Mouse (Mus musculus) hindbrain, embryonic 16.5 days (tissue): ENCODE measurements at regions not wholly inside any gene's neighbourhood (a gene's known extent, or its start where the extent isn't known, plus 50 kb on each side); places are given as distances from the start of the nearest gene placed in this dataset.
A peak's percentile ranks its signal among the peaks of the same experiment; 100 is the strongest.

ENCODE experiments used
- ATAC-seq: fragments of 200-750 bp; cut with Nextera tagmentation; 2 replicates; pipeline ENCODE4 v1.8.0; 2017; ENCODE audit warnings: moderate TSS enrichment, moderate library complexity
- H3K27ac ChIP-seq: fragments of 300-500 bp; sonication (generic); 2 replicates; pipeline ENCODE4 v1.5.1; 2014; ENCODE audit warnings: low read depth, mild to moderate bottlenecking, control low read depth, low read length, moderate library complexity
- H3K27me3 ChIP-seq: fragments of 300-500 bp; sonication (generic); replicated peaks from 2 replicates; pipeline ENCODE4 v1.6.1; 2014; ENCODE audit warnings: low read length; ENCODE audit not compliant: control insufficient read depth, insufficient read depth
- H3K36me3 ChIP-seq: fragments of 300-500 bp; sonication (generic); 2 replicates; pipeline ENCODE4 v1.6.1; 2014; ENCODE audit warnings: mild to moderate bottlenecking, low read length, moderate library complexity, mixed read lengths; ENCODE audit not compliant: control insufficient read depth, insufficient read depth
- H3K4me1 ChIP-seq: fragments of 300-500 bp; sonication (generic); 2 replicates; pipeline ENCODE4 v1.6.1; 2014; ENCODE audit warnings: low read depth, low read length; ENCODE audit not compliant: control insufficient read depth, insufficient read depth
- H3K4me2 ChIP-seq: fragments of 300-500 bp; sonication (generic); 2 replicates; pipeline ENCODE4 v1.6.1; 2014; ENCODE audit warnings: mild to moderate bottlenecking, low read length, control low read depth, moderate library complexity
- H3K4me3 ChIP-seq: fragments of 300-500 bp; sonication (generic); 2 replicates; pipeline ENCODE4 v1.5.1; 2014; ENCODE audit warnings: mild to moderate bottlenecking, low read length, control low read depth, moderate library complexity
- H3K9ac ChIP-seq: fragments of 300-500 bp; sonication (generic); 2 replicates; pipeline ENCODE4 v1.6.1; 2014; ENCODE audit warnings: low read depth, mild to moderate bottlenecking, control low read depth, low read length, moderate library complexity
- H3K9me3 ChIP-seq: fragments of 300-500 bp; sonication (generic); 2 replicates; pipeline ENCODE4 v1.6.1; 2014; ENCODE audit warnings: mild to moderate bottlenecking, low read length, moderate library complexity; ENCODE audit not compliant: control insufficient read depth
- WGBS: fragments of 180-500 bp; shearing (Covaris S2); extraction: QIAGEN DNeasy Blood & Tissue Kit; methylation state at CpG from one replicate; pipeline ENCODE4 v1.1.7; 2014; 5-methylcytosine and 5-hydroxymethylcytosine counted together

- Histone ChIP-seq H3K27me3 (no peaks in the 10 kb centered on the region), H3K4me3 (no peak overlapping the region), H3K4me1 (no peaks in the 10 kb centered on the region), H3K9ac (no peak overlapping the region), H3K27ac (no peak overlapping the region), H3K9me3 (no peaks in the 10 kb centered on the region), H3K36me3 (no peaks in the 10 kb centered on the region), H3K4me2 (peak overlapping the region; percentile 7; the same call in 1 of the 2 replicates)
- ATAC-seq: peak; percentile 71
- 67% methylated on average over 17 of the region's 17 CpGs for WGBS
Measured at GRCm38 (mm10) chr15:97188545-97188944, 58.4 kb upstream of the Pced1b start.

- no peak overlapping the region for H3K4me2 ChIP-seq
- no peak overlapping the region for H3K27ac ChIP-seq
- H3K27me3 ChIP-seq: no peaks in the 10 kb centered on the region
- no peaks in the 10 kb centered on the region for H3K4me1 ChIP-seq
- no peak overlapping the region for H3K4me3 ChIP-seq
- no peak overlapping the region for H3K9ac ChIP-seq
- no peaks in the 10 kb centered on the region for H3K36me3 ChIP-seq
- WGBS: 36% methylated on average over 3 of the region's 3 CpGs
- no peak for ATAC-seq
- H3K9me3 ChIP-seq: no peaks in the 10 kb centered on the region
Measured at GRCm38 (mm10) chr15:97187831-97188230, 59.1 kb upstream of the Pced1b start.

GRCm38 (mm10) chr15:97186034-97186433 lies 60.9 kb upstream of the Pced1b start:
- WGBS: 69% methylated on average over 8 of the region's 8 CpGs
- H3K4me1 ChIP-seq: peaks cover 4% of the 10 kb centered on the region
- no peak overlapping the region for H3K4me3 ChIP-seq
- no peak for ATAC-seq
- H3K9me3 ChIP-seq: no peaks in the 10 kb centered on the region
- no peak overlapping the region for H3K4me2 ChIP-seq
- no peak overlapping the region for H3K27ac ChIP-seq
- no peak overlapping the region for H3K9ac ChIP-seq
- no peaks in the 10 kb centered on the region for H3K27me3 ChIP-seq
- H3K36me3 ChIP-seq: no peaks in the 10 kb centered on the region

GRCm38 (mm10) chr15:97182617-97183038 lies 64.3 kb upstream of the Pced1b start:
- Histone ChIP-seq H3K4me2 (no peak overlapping the region), H3K4me1 (peaks cover 9% of the 10 kb centered on the region), H3K27me3 (no peaks in the 10 kb centered on the region), H3K9me3 (no peaks in the 10 kb centered on the region), H3K9ac (no peak overlapping the region), H3K27ac (no peak overlapping the region), H3K36me3 (no peaks in the 10 kb centered on the region), H3K4me3 (no peak overlapping the region)
- ATAC-seq: peak; percentile 81
- 31% methylated on average over 9 of the region's 9 CpGs for WGBS

- no peak overlapping the region for H3K9ac ChIP-seq
- H3K9me3 ChIP-seq: no peaks in the 10 kb centered on the region
- no peaks in the 10 kb centered on the region for H3K36me3 ChIP-seq
- H3K27ac ChIP-seq: peak overlapping the region; percentile 60
- peak; percentile 83 for ATAC-seq
- H3K4me2 ChIP-seq: no peak overlapping the region
- peaks cover 9% of the 10 kb centered on the region for H3K4me1 ChIP-seq
- WGBS: 33% methylated on average over 9 of the region's 9 CpGs
- H3K4me3 ChIP-seq: no peak overlapping the region
- no peaks in the 10 kb centered on the region for H3K27me3 ChIP-seq
Measured at GRCm38 (mm10) chr15:97180970-97181669, 65.8 kb upstream of the Pced1b start.

- no peak for ATAC-seq
- WGBS: 29% methylated on average over 3 of the region's 3 CpGs
- no peaks in the 10 kb centered on the region for H3K9me3 ChIP-seq
- H3K4me2 ChIP-seq: no peak overlapping the region
- H3K4me3 ChIP-seq: no peak overlapping the region
- no peaks in the 10 kb centered on the region for H3K27me3 ChIP-seq
- H3K9ac ChIP-seq: no peak overlapping the region
- peak overlapping the region; percentile 49 for H3K27ac ChIP-seq
- H3K4me1 ChIP-seq: peaks cover 11% of the 10 kb centered on the region
- H3K36me3 ChIP-seq: no peaks in the 10 kb centered on the region
Measured at GRCm38 (mm10) chr15:97178286-97178685, 68.6 kb upstream of the Pced1b start.

GRCm38 (mm10) chr15:97177806-97178205 lies 69.1 kb upstream of the Pced1b start:
- WGBS: 58% methylated on average over 4 of the region's 4 CpGs
- Histone ChIP-seq H3K4me1 (peaks cover 11% of the 10 kb centered on the region), H3K4me2 (no peak overlapping the region), H3K4me3 (no peak overlapping the region), H3K9me3 (no peaks in the 10 kb centered on the region), H3K9ac (no peak overlapping the region), H3K27ac (no peak overlapping the region; the same call in 1 of the 2 replicates), H3K36me3 (no peaks in the 10 kb centered on the region), H3K27me3 (no peaks in the 10 kb centered on the region)
- ATAC-seq: no peak

GRCm38 (mm10) chr15:97174989-97175388 lies 71.9 kb upstream of the Pced1b start:
- ATAC-seq: no peak

GRCm38 (mm10) chr15:97173233-97173632 lies 73.7 kb upstream of the Pced1b start:
- 77% methylated on average over 17 of the region's 17 CpGs for WGBS
- H3K9ac ChIP-seq: no peak overlapping the region

More at GRCm38 (mm10) chr15:97174989-97175388, 71.9 kb upstream of the Pced1b start:
- H3K4me1 ChIP-seq: peaks cover 2% of the 10 kb centered on the region; the same call in 1 of the 2 replicates
- H3K27ac ChIP-seq: no peak overlapping the region
- H3K9ac ChIP-seq: no peak overlapping the region
- H3K4me3 ChIP-seq: no peak overlapping the region
- H3K9me3 ChIP-seq: no peaks in the 10 kb centered on the region
- H3K4me2 ChIP-seq: no peak overlapping the region
- no peaks in the 10 kb centered on the region for H3K27me3 ChIP-seq
- WGBS: 38% methylated on average over 5 of the region's 5 CpGs
- H3K36me3 ChIP-seq: no peaks in the 10 kb centered on the region

More at GRCm38 (mm10) chr15:97173233-97173632, 73.7 kb upstream of the Pced1b start:
- Histone ChIP-seq H3K27me3 (no peaks in the 10 kb centered on the region), H3K4me2 (no peak overlapping the region), H3K27ac (no peak overlapping the region), H3K9me3 (no peaks in the 10 kb centered on the region), H3K36me3 (no peaks in the 10 kb centered on the region), H3K4me3 (no peak overlapping the region), H3K4me1 (peaks cover 2% of the 10 kb centered on the region; the same call in 1 of the 2 replicates)
- no peak for ATAC-seq
